ENCODE assay signal across 8 mouse cellular contexts in the genomic region with DNA sequence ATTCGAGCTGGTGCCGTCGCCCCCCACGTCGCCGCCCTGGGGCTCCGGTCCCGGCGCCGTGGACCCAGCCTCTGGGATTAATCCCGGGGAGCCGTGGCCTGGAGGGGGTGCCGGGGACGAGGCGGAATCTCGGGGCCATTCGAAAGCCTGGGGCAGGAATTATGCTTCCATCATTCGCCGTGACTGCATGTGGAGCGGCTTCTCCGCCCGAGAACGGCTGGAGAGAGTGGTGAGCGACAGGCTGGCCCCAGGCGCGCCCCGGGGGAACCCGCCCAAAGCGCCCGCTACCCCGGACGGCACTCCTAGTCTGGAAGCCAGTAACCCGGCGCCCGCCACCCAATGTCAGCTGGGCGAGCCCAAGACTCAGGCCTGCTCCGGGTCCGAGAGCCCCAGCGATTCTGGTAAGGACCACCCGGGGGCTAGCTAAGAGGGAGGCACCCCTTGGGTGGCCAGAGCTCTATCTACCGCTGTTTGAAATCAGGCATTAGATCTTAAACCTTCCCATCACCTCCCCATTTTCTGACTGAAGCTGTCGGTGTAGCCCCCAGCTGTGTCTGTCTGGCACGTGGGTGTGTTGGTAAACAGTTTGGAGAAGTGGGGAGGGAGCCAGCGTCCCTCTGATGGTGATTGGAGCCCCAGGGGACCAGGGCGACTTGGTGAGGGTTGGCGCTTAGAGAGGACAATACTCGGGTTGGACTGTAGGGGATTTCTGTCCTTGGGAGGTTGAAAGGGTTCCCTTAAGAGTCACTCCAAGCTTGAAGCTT. TPM values are rescaled to one million over a fixed set of nuclear protein-coding genes. Genes with fewer than 3 reads are reported as not detected.
A peak's percentile ranks its signal among the peaks of the same experiment; 100 is the strongest.
DNase-seq lines count a peak whose midpoint lies in the region; ATAC-seq and TF ChIP-seq lines count a peak whose summit lies in the region.

No protein-coding gene starts in this region.

- peaks cover 6% of the 10 kb centered on the region; the same call in 1 of the 2 replicates for H3K27me3 ChIP-seq in heart, adult 2 months (ENCODE audit: control insufficient read depth, insufficient read depth, low read length)
- no peaks in the 10 kb centered on the region for H3K27me3 ChIP-seq in ES-Bruce4 (ENCODE audit: control insufficient read depth, insufficient read depth, low read length, poor library complexity, severe bottlenecking)
- H3K27me3 ChIP-seq in forebrain, embryonic 10.5 days (ENCODE audit: poor library complexity, severe bottlenecking), result peaks cover 40% of the 10 kb centered on the region
- peaks cover 3% of the 10 kb centered on the region; the same call in 1 of the 2 replicates for H3K27me3 ChIP-seq in intestine, embryonic 14.5 days (replicated peaks; ENCODE audit: control insufficient read depth, insufficient read depth, low read length)
- peaks cover 3% of the 10 kb centered on the region; the same call in 1 of the 2 replicates for H3K27me3 ChIP-seq in lung, postnatal 0 days (replicated peaks; ENCODE audit: insufficient read depth, low read length)

- H3K4me2 ChIP-seq in intestine, embryonic 14.5 days (ENCODE audit: low read length), result peak overlapping the region; percentile 95
- peak overlapping the region; percentile 100 for H3K4me2 ChIP-seq in lung, postnatal 0 days (replicated peaks; ENCODE audit: low read depth, low read length)

- peak overlapping the region; percentile 53 for H3K9ac ChIP-seq in heart, adult 2 months (ENCODE audit: low read depth, low read length)
- peak overlapping the region; percentile 78 for H3K9ac ChIP-seq in ES-Bruce4 (ENCODE audit: low read depth, poor library complexity, severe bottlenecking)
- peak overlapping the region; percentile 74 for H3K9ac ChIP-seq in intestine, embryonic 14.5 days (ENCODE audit: low read length)
- peak overlapping the region; percentile 23; the same call in 1 of the 2 replicates for H3K9ac ChIP-seq in lung, postnatal 0 days (replicated peaks; ENCODE audit: low read depth)

- H3K4me3 ChIP-seq in heart, adult 2 months, result peak overlapping the region; percentile 45
- H3K4me3 ChIP-seq in ES-Bruce4 (ENCODE audit: low read depth, low read length), result peak overlapping the region; percentile 88
- peak overlapping the region; percentile 86 for H3K4me3 ChIP-seq in forebrain, embryonic 10.5 days
- peak overlapping the region; percentile 69 for H3K4me3 ChIP-seq in intestine, embryonic 14.5 days (ENCODE audit: low read depth, low read length)
- H3K4me3 ChIP-seq in lung, postnatal 0 days (ENCODE audit: low read depth, low read length), result peak overlapping the region; percentile 70

- peak; percentile 34 for TF ChIP-seq CTCF in heart, adult 2 months (IDR thresholded peaks at IDR 0.05)
- TF ChIP-seq CTCF in ES-Bruce4 (IDR thresholded peaks at IDR 0.05; ENCODE audit: low read depth, low read length), result no peak
- TF ChIP-seq CTCF in lung, postnatal 0 days (IDR thresholded peaks at IDR 0.05), result peak; percentile 55

- no peak for TF ChIP-seq EP300 in heart, adult 2 months (IDR thresholded peaks at IDR 0.05; ENCODE audit: insufficient read depth, low read depth, low read length)
- TF ChIP-seq EP300 in ES-Bruce4 (IDR thresholded peaks at IDR 0.05; ENCODE audit: insufficient read depth, low read depth, low read length), result 0 out of 2 replicates have a peak, but pooled peaks have one; percentile 35
- TF ChIP-seq EP300 in lung, postnatal 0 days (IDR thresholded peaks at IDR 0.05), result no peak

- H3K9me3 ChIP-seq in ES-Bruce4 (replicated peaks; ENCODE audit: control insufficient read depth, insufficient read depth, low read length, poor library complexity, severe bottlenecking), result no peaks in the 10 kb centered on the region
- H3K9me3 ChIP-seq in forebrain, embryonic 10.5 days, result no peaks in the 10 kb centered on the region
- H3K9me3 ChIP-seq in intestine, embryonic 14.5 days (ENCODE audit: control insufficient read depth, low read length), result no peaks in the 10 kb centered on the region
- H3K9me3 ChIP-seq in lung, postnatal 0 days (ENCODE audit: low read length), result no peaks in the 10 kb centered on the region

- ATAC-seq in intestine, embryonic 14.5 days (replicated peaks; ENCODE audit: low FRiP score, low TSS enrichment, low read depth), result peak; percentile 18; the same call in 1 of the 2 replicates
- peak; percentile 41 for ATAC-seq in lung, postnatal 0 days

- H3K4me1 ChIP-seq in heart, adult 2 months (ENCODE audit: control insufficient read depth, insufficient read depth, low read length), result no peaks in the 10 kb centered on the region
- peaks cover 10% of the 10 kb centered on the region for H3K4me1 ChIP-seq in ES-Bruce4 (ENCODE audit: control insufficient read depth, insufficient read depth, low read length)
- H3K4me1 ChIP-seq in forebrain, embryonic 10.5 days, result peaks cover 69% of the 10 kb centered on the region
- H3K4me1 ChIP-seq in intestine, embryonic 14.5 days (replicated peaks; ENCODE audit: control insufficient read depth, insufficient read depth, low read length), result peaks cover 12% of the 10 kb centered on the region; the same call in 1 of the 2 replicates
- peaks cover 6% of the 10 kb centered on the region; the same call in 1 of the 2 replicates for H3K4me1 ChIP-seq in lung, postnatal 0 days (ENCODE audit: insufficient read depth, low read depth, low read length)

- intact Hi-C loops in heart, adult 2 months (cut with DNase I), result no loop called here

- TF ChIP-seq POLR2A in heart, adult 2 months (IDR thresholded peaks at IDR 0.05; ENCODE audit: insufficient read depth, low read depth, low read length), result no peak
- TF ChIP-seq POLR2A in ES-Bruce4 (IDR thresholded peaks at IDR 0.05; ENCODE audit: insufficient read depth, low read length), result no peak

- peak; percentile 20 to 47 for DNase-seq in heart, adult 2 months
- DNase-seq in heart, adult 11 months, result no peak
- DNase-seq in forebrain, embryonic 10.5 days (ENCODE audit: extremely low spot score, low spot score), result peak; percentile 58
- peak; percentile 78 for DNase-seq in intestine, embryonic 14.5 days (ENCODE audit: low spot score)
- peak; percentile 73 for DNase-seq in lung, postnatal 0 days (ENCODE audit: low spot score)
- DNase-seq in retina, postnatal 1 day, result peak; percentile 89
- DNase-seq in left cerebral cortex, adult 9 months (ENCODE audit: low spot score in 2 of 2), result no peak

- WGBS in heart, adult 2 months, result 1% methylated on average over 47 of the region's 47 CpGs
- WGBS in forebrain, embryonic 10.5 days, result under 1% methylated on average over 47 of the region's 47 CpGs
- WGBS in intestine, embryonic 14.5 days, result under 1% methylated on average over 47 of the region's 47 CpGs
- WGBS in lung, postnatal 0 days, result under 1% methylated on average over 39 of the region's 47 CpGs

- no peaks in the 10 kb centered on the region for H3K79me2 ChIP-seq in heart, adult 2 months (replicated peaks; ENCODE audit: control insufficient read depth, insufficient read depth, low read length)

- no peaks in the 10 kb centered on the region for H3K36me3 ChIP-seq in heart, adult 2 months (ENCODE audit: control insufficient read depth, insufficient read depth, low read length)
- no peaks in the 10 kb centered on the region for H3K36me3 ChIP-seq in ES-Bruce4 (ENCODE audit: control insufficient read depth, insufficient read depth, low read length, poor library complexity, severe bottlenecking)
- H3K36me3 ChIP-seq in forebrain, embryonic 10.5 days (replicated peaks), result peaks cover 22% of the 10 kb centered on the region
- peaks cover 10% of the 10 kb centered on the region for H3K36me3 ChIP-seq in intestine, embryonic 14.5 days (ENCODE audit: control insufficient read depth, insufficient read depth, low read length)
- no peaks in the 10 kb centered on the region for H3K36me3 ChIP-seq in lung, postnatal 0 days (ENCODE audit: insufficient read depth, low read length)

- no peak overlapping the region for H3K27ac ChIP-seq in heart, adult 2 months
- no peak overlapping the region for H3K27ac ChIP-seq in ES-Bruce4 (ENCODE audit: insufficient read depth, low read length)
- peak overlapping the region; percentile 94 for H3K27ac ChIP-seq in forebrain, embryonic 10.5 days
- peak overlapping the region; percentile 85; the same call in 1 of the 2 replicates for H3K27ac ChIP-seq in intestine, embryonic 14.5 days (ENCODE audit: low read depth)
- H3K27ac ChIP-seq in lung, postnatal 0 days (ENCODE audit: low read length), result no peak overlapping the region

RNA-seq across cellular contexts. Expression of gene Mycl, which starts 1.3 kb away (rescaled TPM):
- total RNA-seq in heart, adult 2 months (2021), result under 1 TPM; 0.10 to 0.18 TPM
- 0.20 and 0.64 TPM in 2 replicates for polyA plus RNA-seq in heart, adult 2 months (2012; rRNA removed)
- 16.8 and 17.1 TPM in 2 replicates for polyA plus RNA-seq in ES-Bruce4 (2011; ENCODE audit: insufficient read depth, insufficient read length, low read depth, missing spikeins)
- polyA plus RNA-seq in forebrain, embryonic 10.5 days (2016; fragmentation: Nextera tagmentation; extraction: Ambion mirVana), result 39.7 and 42.7 TPM in 2 replicates
- polyA plus RNA-seq in intestine, embryonic 14.5 days (2014; fragmentation: Nextera tagmentation; extraction: Ambion mirVana), result 14.0 and 15.1 TPM in 2 replicates
- 6.0 and 8.1 TPM in 2 replicates for polyA plus RNA-seq in lung, postnatal 0 days (2015; fragmentation: Nextera tagmentation; extraction: Ambion mirVana)

RNA-seq across cellular contexts. Expression of gene Trit1, which starts 19.6 kb away (rescaled TPM):
- total RNA-seq in heart, adult 2 months (2021), result 1 to 10 TPM; 5.4 to 5.5 TPM
- polyA plus RNA-seq in heart, adult 2 months (2012; rRNA removed), result 2.4 and 2.8 TPM in 2 replicates
- 32.7 and 33.0 TPM in 2 replicates for polyA plus RNA-seq in ES-Bruce4 (2011; ENCODE audit: insufficient read depth, insufficient read length, low read depth, missing spikeins)
- 23.8 and 25.9 TPM in 2 replicates for polyA plus RNA-seq in forebrain, embryonic 10.5 days (2016; fragmentation: Nextera tagmentation; extraction: Ambion mirVana)
- polyA plus RNA-seq in intestine, embryonic 14.5 days (2014; fragmentation: Nextera tagmentation; extraction: Ambion mirVana), result 17.8 and 18.0 TPM in 2 replicates
- 10.7 and 11.1 TPM in 2 replicates for polyA plus RNA-seq in lung, postnatal 0 days (2015; fragmentation: Nextera tagmentation; extraction: Ambion mirVana)

RNA-seq across cellular contexts. Expression of gene Mfsd2a, which starts 35.8 kb away (rescaled TPM):
- under 1 TPM; 0.23 to 0.39 TPM for total RNA-seq in heart, adult 2 months (2021)
- 0.12 TPM in 1 of 2 replicates, not detected in the other for polyA plus RNA-seq in heart, adult 2 months (2012; rRNA removed)
- polyA plus RNA-seq in ES-Bruce4 (2011; ENCODE audit: insufficient read depth, insufficient read length, low read depth, missing spikeins), result 0.93 and 1.7 TPM in 2 replicates
- 18.5 and 19.4 TPM in 2 replicates for polyA plus RNA-seq in forebrain, embryonic 10.5 days (2016; fragmentation: Nextera tagmentation; extraction: Ambion mirVana)
- polyA plus RNA-seq in intestine, embryonic 14.5 days (2014; fragmentation: Nextera tagmentation; extraction: Ambion mirVana), result 2.1 TPM in 2 replicates
- 0.38 and 1.2 TPM in 2 replicates for polyA plus RNA-seq in lung, postnatal 0 days (2015; fragmentation: Nextera tagmentation; extraction: Ambion mirVana)

Comparison
In these comparisons a context has a peak if more than half of its experiments do, and no peak if none do; other contexts are left out.
1. DNase-seq: peak in heart, adult 2 months (2 of 2), forebrain, embryonic 10.5 days (single experiment), intestine, embryonic 14.5 days (single experiment), lung, postnatal 0 days (single experiment) and retina, postnatal 1 day (single experiment); none in heart, adult 11 months (single experiment) and left cerebral cortex, adult 9 months (0 of 2).
2. H3K27ac ChIP-seq: peak in forebrain, embryonic 10.5 days (single experiment) and intestine, embryonic 14.5 days (single experiment); none in heart, adult 2 months (single experiment), ES-Bruce4 (single experiment) and lung, postnatal 0 days (single experiment).
3. H3K9ac ChIP-seq: peak in every context shown above with its lines; median percentile 78 in ES-Bruce4; 74 in intestine, embryonic 14.5 days; 53 in heart, adult 2 months; 23 in lung, postnatal 0 days.
4. Peak in every context shown above with its lines, with median percentiles within 50 percentile points of each other: H3K4me3 ChIP-seq.